Mouse (Mus musculus) midbrain, postnatal 0 days (tissue): ENCODE data around the gene Stab2. TPM values are rescaled to one million over a fixed set of nuclear protein-coding genes. Genes with fewer than 3 reads are reported as not detected.

Experiments
- ATAC-seq: fragments of 200-750 bp; cut with Nextera tagmentation; 2 replicates; pipeline ENCODE4 v1.8.0; 2017; ENCODE audit warnings: moderate number of reproducible peaks, mild to moderate bottlenecking, moderate TSS enrichment, moderate library complexity; ENCODE audit not compliant: low FRiP score
- DNase-seq: peaks from one replicate; pipeline ENCODE4 v3.0.0-alpha.2; 2015; ENCODE audit warnings: low spot score
- H3K27ac ChIP-seq: fragments of 300-500 bp; sonication (generic); 2 replicates; pipeline ENCODE4 v1.5.1; 2014; ENCODE audit warnings: low read depth, mild to moderate bottlenecking, low read length, mixed read lengths
- H3K27me3 ChIP-seq: fragments of 300-500 bp; sonication (generic); 2 replicates; pipeline ENCODE4 v1.6.1; 2014; ENCODE audit warnings: low read length, control low read depth, mixed read lengths; ENCODE audit not compliant: insufficient read depth
- H3K36me3 ChIP-seq: fragments of 300-500 bp; sonication (generic); 2 replicates; pipeline ENCODE4 v1.6.1; 2014; ENCODE audit warnings: low read length, control low read depth, mixed read lengths; ENCODE audit not compliant: insufficient read depth
- H3K4me1 ChIP-seq: fragments of 300-500 bp; sonication (generic); 2 replicates; pipeline ENCODE4 v1.6.1; 2014; ENCODE audit warnings: mild to moderate bottlenecking, control low read depth, antibody characterized with exemption, low read length, mixed read lengths; ENCODE audit not compliant: insufficient read depth
- H3K4me2 ChIP-seq: fragments of 300-500 bp; sonication (generic); 2 replicates; pipeline ENCODE4 v1.6.1; 2014; ENCODE audit warnings: low read depth, mild to moderate bottlenecking, low read length, mixed read lengths; ENCODE audit not compliant: poor library complexity, severe bottlenecking
- H3K4me3 ChIP-seq: fragments of 300-500 bp; sonication (generic); 2 replicates; pipeline ENCODE4 v1.5.1; 2014; ENCODE audit warnings: low read depth, mild to moderate bottlenecking, low read length, moderate library complexity
- H3K9ac ChIP-seq: fragments of 300-500 bp; sonication (generic); replicated peaks from 2 replicates; pipeline ENCODE4 v1.6.1; 2014; ENCODE audit warnings: mild to moderate bottlenecking, low read length, moderate library complexity, mixed read lengths; ENCODE audit not compliant: poor library complexity, severe bottlenecking
- H3K9me3 ChIP-seq: fragments of 300-500 bp; sonication (generic); 2 replicates; pipeline ENCODE4 v1.6.1; 2016; ENCODE audit warnings: low read length, control low read depth
- CTCF ChIP-seq: IDR thresholded peaks from 2 replicates; pipeline ENCODE4 v1.5.1; 2016; ENCODE audit warnings: antibody characterized with exemption, mild to moderate bottlenecking
- WGBS: fragments of 180-500 bp; shearing (Covaris S2); extraction: QIAGEN DNeasy Blood & Tissue Kit; methylation state at CpG from one replicate; pipeline ENCODE4 v1.1.7; 2014; 5-methylcytosine and 5-hydroxymethylcytosine counted together
- polyA plus RNA-seq: library from polyadenylated mRNA; unstranded; fragments of >200 nt; fragmentation: Nextera tagmentation; extraction: Ambion mirVana; gene quantifications from 2 replicates; pipeline ENCODE4 v1.2.1, GENCODE M21; 2015
- total RNA-seq: library from RNA; depleted of rRNA; stranded (reverse); fragments of >200 nt; gene quantifications from 2 replicates; pipeline ENCODE4 v1.2.3, GENCODE M21; 2014; rRNA removed

The Stab2 gene
- total and polyA plus RNA-seq, 2 experiments from 2014 or later = 0.05 to 0.41 TPM

- WGBS = 64% methylated on average over 2 of the region's 2 CpGs
- Histone ChIP-seq H3K36me3 (no peaks in the 10 kb centered on the region), H3K27ac (no peak overlapping the region), H3K9me3 (no peaks in the 10 kb centered on the region), H3K4me2 (no peak overlapping the region), H3K4me1 (peaks cover 5% of the 10 kb centered on the region; the same call in 1 of the 2 replicates), H3K27me3 (no peaks in the 10 kb centered on the region), H3K9ac (no peak overlapping the region), H3K4me3 (no peak overlapping the region)
- TF ChIP-seq CTCF = no peak
- ATAC-seq (no peak), DNase-seq (no peak)
Measured at GRCm38 (mm10) chr10:86793509-86793951, 214.3 kb downstream of the Stab2 start.

- ATAC-seq (no peak), DNase-seq (no peak)
- Histone ChIP-seq H3K36me3 (no peaks in the 10 kb centered on the region), H3K4me1 (peaks cover 5% of the 10 kb centered on the region; the same call in 1 of the 2 replicates), H3K9me3 (no peaks in the 10 kb centered on the region), H3K9ac (no peak overlapping the region), H3K4me2 (no peak overlapping the region), H3K27me3 (no peaks in the 10 kb centered on the region), H3K27ac (no peak overlapping the region), H3K4me3 (no peak overlapping the region)
- TF ChIP-seq CTCF = no peak
- 76% methylated on average over 7 of the region's 7 CpGs for WGBS
Measured at GRCm38 (mm10) chr10:86791507-86792184, 216.2 kb downstream of the Stab2 start.

Other genes with a start within 250 kb of the Stab2 start
- not detected in 2 replicates for gene Gm49358, start 244.1 kb downstream of the Stab2 start, total RNA-seq
- not detected in 2 replicates for gene Gm49358, start 244.1 kb downstream of the Stab2 start, polyA plus RNA-seq
- 56.2 and 70.5 TPM in 2 replicates for gene Nt5dc3, start 229.0 kb downstream of the Stab2 start, total RNA-seq
- 11.9 and 13.2 TPM in 2 replicates for gene Nt5dc3, start 229.0 kb downstream of the Stab2 start, polyA plus RNA-seq
- gene 1700113H08Rik, start 50.0 kb upstream of the Stab2 start, total RNA-seq = not detected in 2 replicates
- 0.27 and 0.34 TPM in 2 replicates for gene 1700113H08Rik, start 50.0 kb upstream of the Stab2 start, polyA plus RNA-seq